Mouse (Mus musculus): ENCODE results near the gene Ehbp1l1. TPM values are rescaled to one million over a fixed set of nuclear protein-coding genes. Genes with fewer than 3 reads are reported as not detected.

Ehbp1l1 gene
- total RNA-seq, 1 experiment from 2014 or later, result 40.9 TPM

GRCm38 (mm10) chr19:5734325-5734724 lies 8.2 kb upstream of the Ehbp1l1 start:
- no peak for DNase-seq

DNA sequence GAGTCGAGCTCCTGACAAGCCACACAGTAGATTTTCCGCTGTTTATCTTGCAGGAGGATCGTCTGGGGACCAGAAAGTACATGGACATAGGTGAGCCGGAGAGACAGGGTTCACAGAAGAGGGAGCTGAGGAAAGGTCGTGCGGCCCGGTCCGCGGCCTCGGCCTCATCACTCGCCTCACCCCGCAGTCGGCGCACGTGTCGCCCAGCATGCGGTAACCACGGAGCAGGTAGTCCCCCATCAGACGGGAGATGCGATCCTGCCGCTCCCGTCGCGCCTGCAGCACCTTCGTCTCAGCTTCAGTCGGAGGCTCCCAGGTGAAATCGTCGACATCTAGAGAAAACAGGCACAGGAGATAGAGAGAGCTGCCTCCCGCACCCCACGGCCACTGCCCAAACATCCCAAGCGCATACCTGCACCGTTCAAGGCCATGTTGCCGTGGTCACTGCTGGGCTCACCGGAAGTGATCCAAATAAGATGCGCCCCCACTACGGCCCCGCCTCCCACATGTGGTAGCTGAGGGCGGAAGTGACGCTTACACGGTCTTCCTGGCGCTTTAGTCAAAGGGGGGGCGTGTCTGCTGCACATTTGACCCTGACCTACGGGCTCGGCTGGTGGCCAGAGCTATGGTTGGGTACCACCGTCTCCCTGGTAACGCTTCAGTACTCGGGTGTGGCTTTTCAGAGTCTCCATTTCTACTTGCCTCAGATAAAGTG lies 5.3 kb upstream of the Ehbp1l1 start:
- peak; percentile 92 for DNase-seq

GRCm38 (mm10) chr19:5730314-5731186 lies 4.4 kb upstream of the Ehbp1l1 start:
- no peak for DNase-seq

- DNase-seq, result peak; percentile 93
These were observed 3.3 kb upstream of the Ehbp1l1 start, which contains the start of gene Fam89b for GRCm38 (mm10) chr19:5729444-5729815. Gene Fam89b, minus strand, starts transcription at chr19:5729653.

GRCm38 (mm10) chr19:5728631-5729443 lies 2.7 kb upstream of the Ehbp1l1 start:
- DNase-seq, result peak; percentile 70

- peak; percentile 89 for DNase-seq
These were observed 1.6 kb upstream of the Ehbp1l1 start for GRCm38 (mm10) chr19:5727701-5728100.

GRCm38 (mm10) chr19:5726961-5727578 lies 953 bp upstream of the Ehbp1l1 start:
- DNase-seq, result no peak

DNA sequence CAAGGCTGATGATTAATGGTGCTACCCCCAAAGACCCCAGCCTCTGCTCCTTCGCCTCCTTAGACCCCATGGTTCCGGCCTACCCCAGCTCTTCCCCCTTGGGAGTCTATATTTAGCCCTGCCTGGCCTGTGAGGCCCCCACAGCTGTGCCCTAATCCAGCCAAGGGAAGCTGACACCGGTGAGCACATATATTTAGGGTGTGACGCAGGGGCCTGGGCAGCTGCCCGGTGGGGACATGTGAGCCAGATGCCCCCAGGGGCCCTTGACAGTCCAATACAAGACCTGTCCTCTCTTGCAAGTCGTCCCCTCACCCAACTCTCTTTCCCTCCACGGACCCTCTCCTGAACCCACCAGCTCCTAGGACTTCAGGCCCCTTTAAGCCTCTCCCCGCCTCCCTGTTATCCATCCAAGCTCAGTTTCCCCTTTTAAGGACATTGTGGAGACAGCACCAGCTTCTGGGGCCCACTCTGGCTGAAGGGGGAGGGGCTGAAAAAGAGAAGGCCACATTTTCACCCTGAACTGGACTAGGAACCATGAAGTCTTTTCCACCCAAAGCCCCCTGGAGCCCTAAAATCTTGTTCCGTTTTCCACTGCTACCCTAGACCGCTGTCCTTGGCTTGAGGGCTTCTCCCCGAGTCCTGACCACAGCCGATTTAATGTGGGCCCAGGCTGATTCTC lies 949 bp downstream of the Ehbp1l1 start:
- no peak for DNase-seq

DNA sequence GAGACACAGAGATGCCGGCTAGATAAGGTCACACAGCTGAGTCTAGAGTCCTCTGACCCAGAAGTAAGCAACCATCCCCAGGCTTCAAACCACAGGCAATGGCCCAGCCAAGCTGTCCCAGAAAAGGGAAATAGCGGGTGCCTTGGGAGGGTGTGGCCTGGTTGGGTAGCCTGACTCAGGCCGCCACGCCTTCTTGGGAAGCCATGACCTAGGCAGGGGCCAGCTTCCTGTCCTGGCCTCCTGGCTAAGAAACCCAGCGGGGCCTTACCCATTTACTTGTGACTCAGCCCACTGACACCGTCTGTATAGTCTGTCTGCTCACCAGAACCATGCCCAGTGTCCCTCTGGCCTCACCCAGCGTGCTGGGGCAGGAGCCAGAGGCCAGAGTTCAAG lies 1.6 kb downstream of the Ehbp1l1 start:
- peak; percentile 74 for DNase-seq

DNA sequence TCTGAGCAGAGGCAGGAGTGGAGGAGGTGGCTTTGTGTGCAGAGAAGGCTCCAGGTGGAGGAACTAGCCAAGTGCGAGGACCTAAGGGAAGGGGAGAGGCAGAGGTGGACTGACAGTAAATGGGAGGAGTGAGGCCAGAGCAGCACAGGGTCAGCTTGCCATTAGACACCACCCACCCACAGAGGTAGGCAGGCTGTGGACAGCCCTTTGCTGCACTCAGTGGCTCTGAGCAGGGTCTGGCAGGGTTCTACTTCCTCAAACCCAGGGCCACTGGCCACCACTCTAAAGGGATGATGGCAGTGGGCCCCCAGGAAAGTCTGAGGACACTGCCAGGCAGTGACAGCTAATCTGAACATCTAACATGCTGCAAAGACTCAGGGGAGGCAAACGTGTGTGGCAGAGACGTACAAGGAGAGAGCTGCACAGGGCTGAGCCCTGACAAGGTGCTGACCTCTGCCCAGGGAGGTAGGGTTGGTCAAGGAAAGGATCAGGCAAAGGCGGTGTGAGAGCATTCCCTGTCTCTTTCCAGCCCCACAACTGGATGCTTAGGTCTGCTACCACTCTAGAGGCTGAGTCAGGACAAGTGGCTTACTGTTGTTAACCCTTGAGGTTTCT lies 2.1 kb downstream of the Ehbp1l1 start:
- DNase-seq, result no peak

- no peak for DNase-seq
These were observed 3.2 kb downstream of the Ehbp1l1 start for GRCm38 (mm10) chr19:5722848-5723425.

GRCm38 (mm10) chr19:5721233-5721632 lies 4.9 kb downstream of the Ehbp1l1 start:
- DNase-seq, result no peak

DNA sequence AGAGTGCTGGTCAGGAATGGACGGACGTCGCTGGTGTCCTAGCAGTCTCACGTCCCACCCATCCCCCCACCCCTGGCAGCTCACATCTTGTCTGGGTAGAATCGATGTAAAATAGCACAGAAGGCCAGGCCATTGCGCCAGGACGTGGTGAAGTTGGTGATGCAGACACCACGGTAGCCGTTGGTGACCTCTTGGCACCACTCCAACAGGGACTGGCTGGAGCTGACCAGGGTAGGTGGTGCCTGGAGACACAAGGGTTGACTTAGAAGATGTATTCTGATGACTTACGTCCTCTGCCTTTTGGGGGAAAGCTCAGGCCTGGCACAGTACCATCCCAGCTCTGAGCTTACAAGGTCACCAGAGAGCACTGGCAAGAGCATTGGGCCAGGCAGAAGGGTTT lies 9.2 kb downstream of the Ehbp1l1 start:
- no peak for DNase-seq

- no peak for DNase-seq
These were observed 10.1 kb downstream of the Ehbp1l1 start for GRCm38 (mm10) chr19:5715793-5716688.

DNA sequence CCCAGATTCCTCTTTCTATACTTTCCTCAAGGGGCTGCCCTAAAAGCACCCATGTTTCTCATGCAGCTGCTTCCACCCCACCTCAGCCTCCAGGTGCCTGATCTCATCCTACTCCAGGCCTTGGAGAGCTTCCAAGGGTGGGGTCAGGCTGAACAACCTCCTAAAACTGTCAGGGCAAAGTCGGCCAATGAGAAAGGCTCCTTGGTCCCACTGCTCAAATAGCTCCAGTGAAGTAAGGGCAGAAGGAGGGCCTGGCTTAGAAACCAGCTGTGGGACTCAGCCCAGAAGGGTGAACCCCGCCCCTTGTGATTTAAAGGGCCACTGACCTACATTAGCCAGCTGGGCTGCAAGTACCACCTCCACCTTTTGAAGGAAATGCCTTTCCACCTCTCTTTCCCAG lies 12.4 kb downstream of the Ehbp1l1 start:
- peak; percentile 49 for DNase-seq

DNA sequence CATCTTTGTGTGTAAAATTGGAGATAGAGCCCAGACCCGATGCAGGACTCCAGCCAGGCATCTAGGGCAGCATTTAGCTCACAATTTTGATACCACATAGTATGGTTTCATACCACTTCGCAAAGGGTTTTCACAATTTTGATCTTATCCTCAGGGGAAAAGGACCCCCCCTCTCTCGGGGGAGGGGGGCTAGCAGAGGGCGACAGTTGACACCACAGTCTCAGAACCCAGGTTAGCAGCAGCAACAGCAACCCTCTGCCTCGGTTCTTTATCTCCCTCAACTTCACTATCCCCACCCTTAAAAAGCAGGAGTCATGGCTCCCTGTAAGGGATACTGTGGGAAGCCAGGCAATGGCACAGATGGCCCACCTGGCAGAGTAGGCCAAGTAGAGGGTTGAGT lies 12.9 kb downstream of the Ehbp1l1 start:
- no peak for DNase-seq

DNA sequence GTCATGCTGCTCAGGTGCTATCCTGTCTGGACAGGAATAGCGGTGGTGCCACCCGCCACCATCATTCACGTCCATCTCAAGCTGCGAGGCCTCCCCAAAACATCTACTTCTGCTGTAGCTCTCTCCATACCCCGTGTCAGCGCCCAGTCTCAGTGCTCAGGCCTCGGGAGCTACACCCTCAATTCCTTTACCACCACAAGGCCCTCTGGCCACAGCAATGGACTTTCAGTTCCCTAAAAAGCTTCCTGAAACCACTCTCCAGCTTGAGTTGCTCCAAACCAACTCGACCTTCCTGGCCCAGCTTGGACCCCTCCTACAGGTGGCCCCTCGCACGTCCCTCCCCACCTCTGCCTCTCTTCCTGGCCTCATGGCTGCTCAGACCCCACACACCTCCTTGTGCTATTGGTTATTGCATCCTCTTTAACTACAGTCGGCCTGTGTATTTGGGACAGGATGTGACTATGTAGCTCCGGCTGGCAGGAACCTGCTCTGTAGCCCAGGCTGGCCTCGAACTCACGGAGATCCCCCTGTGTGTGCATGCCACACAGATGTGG lies 14.1 kb downstream of the Ehbp1l1 start:
- DNase-seq, result no peak

GRCm38 (mm10) chr19:5711218-5711617 lies 14.9 kb downstream of the Ehbp1l1 start:
- DNase-seq, result peak; percentile 73

DNA sequence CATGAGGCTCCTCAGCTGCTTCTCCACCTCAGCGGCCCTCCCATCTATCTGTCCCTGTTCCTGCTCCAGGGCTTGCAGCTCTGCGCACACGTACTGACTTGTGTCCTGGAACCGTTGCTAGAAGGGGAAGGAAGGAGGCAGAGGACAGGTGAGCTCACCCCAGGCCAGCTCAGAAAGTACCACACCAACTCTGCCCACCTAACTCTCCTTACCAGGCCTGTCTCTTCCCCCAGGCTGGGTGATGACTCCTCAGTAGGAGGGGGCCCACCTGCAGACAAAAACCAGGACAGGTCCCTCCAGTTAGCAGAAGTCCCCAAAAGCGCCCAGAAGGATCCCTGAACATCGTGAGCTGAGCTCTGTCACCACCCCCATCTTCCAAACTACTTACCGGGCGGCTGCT lies 15.5 kb downstream of the Ehbp1l1 start:
- DNase-seq, result no peak

Data from adrenal gland, postnatal 25 days (tissue).